Mouse (Mus musculus) CH12.LX (cell line): ENCODE measurements around the gene Nfe2l2.
A peak's percentile ranks its signal among the peaks of the same experiment; 100 is the strongest.

ENCODE experiments used
- CTCF ChIP-seq, 2 experiments: IDR thresholded peaks in 1 of 2; conservative IDR thresholded peaks in 1 of 2; 2 replicates each; pipeline ENCODE4 v1.5.1; 2011 to 2012; ENCODE audit warnings: low read depth in 2 of 2, low read length in 2 of 2, improper control_type of control experiment in 1 of 2, inconsistent platforms in 1 of 2, mild to moderate bottlenecking in 1 of 2, moderate library complexity in 1 of 2
- JUND ChIP-seq: conservative IDR thresholded peaks from 2 replicates; pipeline ENCODE4 v1.6.1; 2011; ENCODE audit warnings: low read depth, low read length, improper control_type of control experiment
- KAT2A ChIP-seq: IDR thresholded peaks from 2 replicates; pipeline ENCODE4 v1.6.1; 2012; ENCODE audit warnings: low read length, improper control_type of control experiment, inconsistent platforms; ENCODE audit not compliant: insufficient replicate concordance
- MAX ChIP-seq: IDR thresholded peaks from 2 replicates; pipeline ENCODE4 v1.6.1; 2011; ENCODE audit warnings: low read length, improper control_type of control experiment
- MAZ ChIP-seq: IDR thresholded peaks from 2 replicates; pipeline ENCODE4 v1.6.1; 2012; ENCODE audit warnings: low read depth, mild to moderate bottlenecking, inconsistent platforms, low read length, improper control_type of control experiment, moderate library complexity
- POLR2A ChIP-seq: IDR thresholded peaks from 2 replicates; pipeline ENCODE4 v1.6.1; 2011; ENCODE audit warnings: low read depth, mild to moderate bottlenecking, improper control_type of control experiment, low read length
- RAD21 ChIP-seq: IDR thresholded peaks from 2 replicates; pipeline ENCODE4 v1.6.1; 2011; ENCODE audit warnings: low read depth, mild to moderate bottlenecking, low read length, improper control_type of control experiment, moderate library complexity
- RCOR1 ChIP-seq: conservative IDR thresholded peaks from 2 replicates; pipeline ENCODE4 v1.6.1; 2012; ENCODE audit warnings: low read depth, mild to moderate bottlenecking, inconsistent platforms, low read length, improper control_type of control experiment
- TBP ChIP-seq: conservative IDR thresholded peaks from 2 replicates; pipeline ENCODE4 v1.6.1; 2011; ENCODE audit warnings: low read depth, low read length, improper control_type of control experiment
- TCF12 ChIP-seq: IDR thresholded peaks from 2 replicates; pipeline ENCODE4 v1.6.1; 2014; ENCODE audit warnings: low read depth, mild to moderate bottlenecking, inconsistent platforms, low read length, improper control_type of control experiment
- USF1 ChIP-seq: IDR thresholded peaks from 2 replicates; pipeline ENCODE4 v1.6.1; 2014; ENCODE audit warnings: low read depth, mild to moderate bottlenecking, inconsistent platforms, low read length, improper control_type of control experiment

GRCm38 (mm10) chr2:75636261-75637054, 68.0 kb downstream of the Nfe2l2 start:
- TF ChIP-seq CTCF (conservative IDR thresholded peaks at IDR 0.05 in 1 of 2, IDR thresholded peaks at IDR 0.05 in 1 of 2; ENCODE audit: low read depth in 2 of 2, low read length in 2 of 2) = peak in 1 of 2 experiments; percentile 73; a peak in 2 of 4 replicates
- peak; percentile 60 for TF ChIP-seq MAX
- no peak for TF ChIP-seq MAZ
- no peak for TF ChIP-seq USF1
- no peak for TF ChIP-seq POLR2A
- TF ChIP-seq RAD21 = peak; percentile 37
- no peak for TF ChIP-seq TBP
- no peak for TF ChIP-seq RCOR1
- TF ChIP-seq TCF12 = no peak
- TF ChIP-seq KAT2A = no peak
- no peak for TF ChIP-seq JUND
